ENCODE assay signal across 8 mouse cellular contexts in genomic region chr1:134067143-134067619, GRCm38 (mm10). TPM values are rescaled to one million over a fixed set of nuclear protein-coding genes. Genes with fewer than 3 reads are reported as not detected.
DNase-seq lines count a peak whose midpoint lies in the region; ATAC-seq and TF ChIP-seq lines count a peak whose summit lies in the region.
"Had no signal": no experiment of that assay in that cellular context is flagged by ENCODE, and none has a peak within 500 bp of the region (broad histone marks: within the 10 kb centered on the region; RNA-seq: fewer than 3 reads in every experiment).

No protein-coding gene starts in this region.

- peak; percentile 82 for DNase-seq in CH12.LX (ENCODE audit: extremely low read depth)
- DNase-seq in brain, adult 2 months (ENCODE audit: low read depth, low spot score): peak; percentile 43
- peak; percentile 49 for DNase-seq in heart, postnatal 4 days
- DNase-seq in cerebellum, adult 9-11 months: no peak
- no peak for DNase-seq in gastrocnemius, adult 8-10 months (ENCODE audit: low spot score in 2 of 2)

- peaks cover 3% of the 10 kb centered on the region for H3K27me3 ChIP-seq in CH12.LX (replicated peaks)
- H3K27me3 ChIP-seq in limb, embryonic 12.5 days: no peaks in the 10 kb centered on the region
- no peaks in the 10 kb centered on the region for H3K27me3 ChIP-seq in midbrain, embryonic 12.5 days

- peak; percentile 71 for TF ChIP-seq EP300 in CH12.LX (IDR thresholded peaks at IDR 0.05; ENCODE audit: low read length)

- 7% methylated on average over 8 of the region's 8 CpGs for WGBS in limb, embryonic 12.5 days
- WGBS in midbrain, embryonic 12.5 days: 10% methylated on average over 8 of the region's 8 CpGs

- ATAC-seq in limb, embryonic 12.5 days (ENCODE audit: insufficient number of reproducible peaks, insufficient read depth, low FRiP score, low TSS enrichment, low read depth): peak; percentile 74
- ATAC-seq in midbrain, embryonic 12.5 days (ENCODE audit: low FRiP score, low read depth): no peak

- TF ChIP-seq CTCF in CH12.LX (conservative IDR thresholded peaks at IDR 0.05 in 1 of 2, IDR thresholded peaks at IDR 0.05 in 1 of 2; ENCODE audit: low read depth in 2 of 2, low read length in 2 of 2): no peak

- H3K4me3 ChIP-seq in CH12.LX (replicated peaks in 1 of 3; ENCODE audit: low read depth in 2 of 3, low read length in 2 of 3, poor library complexity in 1 of 3): no peak overlapping the region
- H3K4me3 ChIP-seq in limb, embryonic 12.5 days (replicated peaks): no peak overlapping the region
- H3K4me3 ChIP-seq in midbrain, embryonic 12.5 days: no peak overlapping the region
- H3K4me3 ChIP-seq: heart, adult 2 months had no signal

- peak overlapping the region; percentile 1; the same call in 1 of the 2 replicates for H3K4me2 ChIP-seq in CH12.LX (ENCODE audit: insufficient read depth, low read depth, poor library complexity, severe bottlenecking)
- H3K4me2 ChIP-seq in limb, embryonic 12.5 days: peak overlapping the region; percentile 6
- no peak overlapping the region; the same call in 1 of the 2 replicates for H3K4me2 ChIP-seq in midbrain, embryonic 12.5 days (replicated peaks)

- dilution Hi-C loops in CH12.LX (cut with MboI; ENCODE audit: extremely low pct_ligation_motif_present, extremely low pct_unique_long_range_greater_than_20kb, low sequenced_read_pairs): no loop called here

- in situ Hi-C loops in CH12.LX (cut with MboI; ENCODE audit: low pct_ligation_motif_present, low pct_unique_long_range_greater_than_20kb, low sequenced_read_pairs): no loop called here

- TF ChIP-seq RAD21 in CH12.LX (IDR thresholded peaks at IDR 0.05; ENCODE audit: low read depth, low read length): no peak

- H3K79me2 ChIP-seq in CH12.LX (replicated peaks; ENCODE audit: control insufficient read depth, extremely low read depth, insufficient read depth, poor library complexity, severe bottlenecking): no peaks in the 10 kb centered on the region

- no peaks in the 10 kb centered on the region for H3K36me3 ChIP-seq in CH12.LX (replicated peaks in 1 of 2; ENCODE audit: control insufficient read depth in 1 of 2, insufficient read depth in 1 of 2, low read length in 1 of 2)
- H3K36me3 ChIP-seq in limb, embryonic 12.5 days: no peaks in the 10 kb centered on the region
- no peaks in the 10 kb centered on the region for H3K36me3 ChIP-seq in midbrain, embryonic 12.5 days

- H3K4me1 ChIP-seq in CH12.LX (ENCODE audit: control insufficient read depth in 1 of 2, insufficient read depth in 2 of 2): peaks cover 28 to 56% of the 10 kb centered on the region in 2 experiments
- H3K4me1 ChIP-seq in limb, embryonic 12.5 days (replicated peaks): peaks cover 74% of the 10 kb centered on the region
- peaks cover 89% of the 10 kb centered on the region for H3K4me1 ChIP-seq in midbrain, embryonic 12.5 days

- peaks cover 4% of the 10 kb centered on the region for H3K9me3 ChIP-seq in CH12.LX (replicated peaks; ENCODE audit: low read length)
- no peaks in the 10 kb centered on the region for H3K9me3 ChIP-seq in limb, embryonic 12.5 days
- no peaks in the 10 kb centered on the region for H3K9me3 ChIP-seq in midbrain, embryonic 12.5 days

- H3K9ac ChIP-seq in CH12.LX (ENCODE audit: insufficient read depth, low read depth): no peak overlapping the region
- no peak overlapping the region for H3K9ac ChIP-seq in limb, embryonic 12.5 days (replicated peaks)
- no peak overlapping the region for H3K9ac ChIP-seq in midbrain, embryonic 12.5 days (replicated peaks)

- no peak for TF ChIP-seq POLR2A in CH12.LX (IDR thresholded peaks at IDR 0.05; ENCODE audit: low read depth, low read length)

- H3K27ac ChIP-seq in CH12.LX (ENCODE audit: insufficient read depth, low read depth): no peak overlapping the region
- H3K27ac ChIP-seq in limb, embryonic 12.5 days: peak overlapping the region; percentile 77
- H3K27ac ChIP-seq in midbrain, embryonic 12.5 days (replicated peaks): peak overlapping the region; percentile 99

TF ChIP-seq in CH12.LX, 34 proteins besides CTCF, POLR2A, EP300 and RAD21:
- TF ChIP-seq ZMIZ1 (IDR thresholded peaks at IDR 0.05; ENCODE audit: low read depth, low read length) (no peak), TCF12 (IDR thresholded peaks at IDR 0.05; ENCODE audit: low read depth, low read length) (peak; percentile 90), ETS1 (conservative IDR thresholded peaks at IDR 0.05; ENCODE audit: low read depth, low read length) (peak; percentile 65; the same call in 1 of the 2 replicates), CHD2 (IDR thresholded peaks at IDR 0.05; ENCODE audit: low read length) (peak; percentile 72; the same call in 1 of the 2 replicates), SIN3A (IDR thresholded peaks at IDR 0.05; ENCODE audit: low read length) (peak; percentile 53; the same call in 1 of the 2 replicates), BHLHE40 (IDR thresholded peaks at IDR 0.05; ENCODE audit: low read depth, low read length) (0 out of 2 replicates have a peak, but pooled peaks have one; percentile 43), USF2 (conservative IDR thresholded peaks at IDR 0.05; ENCODE audit: low read depth, low read length) (no peak), NELFE (IDR thresholded peaks at IDR 0.05; ENCODE audit: low read depth, low read length) (no peak)

RNA-seq across cellular contexts. Expression of gene Btg2, which starts 11.7 kb away (rescaled TPM):
- 11.6 and 14.4 TPM in 2 replicates for total RNA-seq in CH12.LX (2012; rRNA removed)
- 14.8 and 19.7 TPM in 2 replicates for total RNA-seq in CH12.LX (2014; rRNA removed)
- polyA plus RNA-seq in CH12.LX (2012; ENCODE audit: insufficient read length, low read depth): 6.9 and 7.2 TPM in 2 replicates
- 10 to 100 TPM; 27.5 to 36.2 TPM for total RNA-seq in heart, postnatal 4 days (2021)
- 26.7 and 28.1 TPM in 2 replicates for polyA plus RNA-seq in limb, embryonic 12.5 days (2016; fragmentation: Nextera tagmentation; extraction: Ambion mirVana)
- polyA plus RNA-seq in midbrain, embryonic 12.5 days (2016; fragmentation: Nextera tagmentation; extraction: Ambion mirVana): 162 and 172 TPM in 2 replicates
- 10 to 100 TPM in 3 of 4 experiments, 1 to 10 TPM in 1; 8.6 to 22.9 (median 14.3) TPM for total RNA-seq in gastrocnemius, adult 8-10 months (2022)

RNA-seq across cellular contexts. Expression of gene Fmod, which starts 30.1 kb away (rescaled TPM):
- not detected in 2 replicates for total RNA-seq in CH12.LX (2012; rRNA removed)
- total RNA-seq in CH12.LX (2014; rRNA removed): not detected in 2 replicates
- polyA plus RNA-seq in CH12.LX (2012; ENCODE audit: insufficient read length, low read depth): not detected in 2 replicates
- 10 to 100 TPM; 18.7 to 21.9 TPM for total RNA-seq in heart, postnatal 4 days (2021)
- 12.6 and 14.8 TPM in 2 replicates for polyA plus RNA-seq in limb, embryonic 12.5 days (2016; fragmentation: Nextera tagmentation; extraction: Ambion mirVana)
- 10.9 and 15.0 TPM in 2 replicates for polyA plus RNA-seq in midbrain, embryonic 12.5 days (2016; fragmentation: Nextera tagmentation; extraction: Ambion mirVana)
- total RNA-seq in gastrocnemius, adult 8-10 months (2022): 100 to 1,000 TPM in 1 of 4 experiments, 10 to 100 TPM in 3; 25.4 to 104 (median 52.6) TPM

RNA-seq across cellular contexts. Expression of gene Chit1, which starts 43.9 kb away (rescaled TPM):
- total RNA-seq in CH12.LX (2012; rRNA removed) (0.25 and 0.71 TPM in 2 replicates), CH12.LX (2014; rRNA removed) (0.28 and 0.47 TPM in 2 replicates)
- 0.18 and 0.36 TPM in 2 replicates for polyA plus RNA-seq in CH12.LX (2012; ENCODE audit: insufficient read length, low read depth)
- total RNA-seq in heart, postnatal 4 days (2021): not detected
- polyA plus RNA-seq in limb, embryonic 12.5 days (2016; fragmentation: Nextera tagmentation; extraction: Ambion mirVana): not detected in 2 replicates
- polyA plus RNA-seq in midbrain, embryonic 12.5 days (2016; fragmentation: Nextera tagmentation; extraction: Ambion mirVana): not detected in 2 replicates
- not detected for total RNA-seq in gastrocnemius, adult 8-10 months (2022)
- total RNA-seq: heart, adult 2 months had no signal

Comparison
In these comparisons a context has a peak if more than half of its experiments do, and no peak if none do; other contexts are left out.
1. DNase-seq: peak in CH12.LX (single experiment), brain, adult 2 months (single experiment) and heart, postnatal 4 days (single experiment); none in cerebellum, adult 9-11 months (single experiment) and gastrocnemius, adult 8-10 months (0 of 2).
2. RNA of gene Fmod, which starts 30.1 kb away (total RNA-seq): 25.4 to 104 TPM in gastrocnemius, adult 8-10 months and 18.7 to 21.9 TPM in heart, postnatal 4 days; not detected in CH12.LX; every median in the first group is over 10 times any median in the second.